Mouse (Mus musculus): ENCODE measurements around the gene D930020B18Rik. TPM values are rescaled to one million over a fixed set of nuclear protein-coding genes. Genes with fewer than 3 reads are reported as not detected.

Gene D930020B18Rik
- polyA plus RNA-seq, 1 experiment, result 0.23 TPM

GRCm38 (mm10) chr10:121727151-121727550 lies 85.8 kb downstream of the D930020B18Rik start:
- no peak overlapping the region for H3K27ac ChIP-seq (ENCODE audit: insufficient read depth, low read depth, low read length)
- no peaks in the 10 kb centered on the region for H3K27me3 ChIP-seq (ENCODE audit: control insufficient read depth, insufficient read depth, low read length)
- H3K36me3 ChIP-seq (ENCODE audit: control insufficient read depth, insufficient read depth, low read length), result no peaks in the 10 kb centered on the region
- H3K4me1 ChIP-seq (ENCODE audit: control insufficient read depth, insufficient read depth, insufficient read length, low read length), result no peaks in the 10 kb centered on the region
- TF ChIP-seq POLR2A (IDR thresholded peaks at IDR 0.05; ENCODE audit: low read depth, low read length) (no peak), CTCF (IDR thresholded peaks at IDR 0.05; ENCODE audit: extremely low read depth, insufficient read length, insufficient replicate concordance, low read depth, low read length) (no peak)
- WGBS, result 62% methylated on average over 4 of the region's 4 CpGs
- H3K4me3 ChIP-seq (ENCODE audit: low read depth, low read length), result no peak overlapping the region

DNA sequence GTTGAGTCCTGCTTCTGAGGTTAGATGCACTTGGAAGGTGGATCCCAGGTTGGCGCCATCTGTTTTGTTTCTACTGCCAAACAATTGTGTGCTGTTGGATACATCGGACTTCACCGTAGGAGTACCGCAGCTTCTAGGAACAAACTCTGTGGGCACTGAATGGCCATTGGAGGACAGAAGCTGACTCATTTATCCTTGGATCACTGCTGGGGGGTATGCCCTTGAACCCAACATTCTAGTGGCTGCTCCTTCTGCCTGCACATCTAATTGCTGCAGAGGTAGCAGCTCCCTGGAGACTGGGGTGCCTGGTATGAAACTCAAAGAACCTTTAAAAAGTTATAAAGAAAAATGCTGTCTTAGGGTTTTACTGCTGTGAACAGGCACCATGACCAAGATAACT lies 86.8 kb downstream of the D930020B18Rik start:
- H3K27me3 ChIP-seq (ENCODE audit: control insufficient read depth, insufficient read depth, low read length), result no peaks in the 10 kb centered on the region
- no peak overlapping the region for H3K27ac ChIP-seq (ENCODE audit: insufficient read depth, low read depth, low read length)
- H3K4me3 ChIP-seq (ENCODE audit: low read depth, low read length), result no peak overlapping the region
- no peaks in the 10 kb centered on the region for H3K36me3 ChIP-seq (ENCODE audit: control insufficient read depth, insufficient read depth, low read length)
- TF ChIP-seq POLR2A (IDR thresholded peaks at IDR 0.05; ENCODE audit: low read depth, low read length) (no peak), CTCF (IDR thresholded peaks at IDR 0.05; ENCODE audit: extremely low read depth, insufficient read length, insufficient replicate concordance, low read depth, low read length) (no peak)
- H3K4me1 ChIP-seq (ENCODE audit: control insufficient read depth, insufficient read depth, insufficient read length, low read length), result no peaks in the 10 kb centered on the region
- 96% methylated on average over 4 of the region's 4 CpGs for WGBS

DNA sequence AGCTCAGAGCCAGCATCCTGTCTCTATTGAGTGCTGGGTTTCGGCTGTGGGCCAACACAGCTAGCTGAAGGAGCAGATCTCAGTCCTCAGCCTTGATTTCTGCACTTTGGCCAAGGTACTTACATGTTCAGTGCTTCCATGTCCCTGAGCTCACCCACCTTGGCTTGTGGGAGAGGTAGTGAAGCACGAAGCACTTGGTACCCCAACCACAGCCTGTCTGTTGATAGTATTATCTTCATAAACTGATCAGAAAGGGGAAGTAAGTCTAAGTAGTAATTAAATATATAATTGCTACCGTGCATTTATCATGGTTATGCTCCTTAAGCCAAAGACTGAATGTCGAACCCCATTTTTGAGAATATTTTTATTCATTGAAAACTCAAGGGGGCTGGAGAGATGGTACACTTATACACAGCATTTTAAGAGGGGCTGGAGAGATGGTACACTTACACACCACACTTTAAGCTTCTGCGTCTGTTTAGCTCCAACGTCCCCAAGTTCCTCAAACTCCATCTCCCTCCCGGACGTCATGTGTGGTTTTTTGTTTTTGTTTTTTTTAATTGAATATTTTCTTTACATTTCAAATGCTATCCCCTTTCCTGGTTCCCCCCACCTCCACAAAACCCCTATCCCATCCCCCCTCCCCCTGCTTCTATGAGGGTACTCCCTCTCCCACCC lies 89.8 kb downstream of the D930020B18Rik start:
- 85% methylated on average over 8 of the region's 8 CpGs for whole genome bisulfite sequencing
- Histone ChIP-seq H3K27me3 (ENCODE audit: control insufficient read depth, insufficient read depth, low read length) (no peaks in the 10 kb centered on the region), H3K4me1 (ENCODE audit: control insufficient read depth, insufficient read depth, insufficient read length, low read length) (no peaks in the 10 kb centered on the region), H3K4me3 (ENCODE audit: low read depth, low read length) (no peak overlapping the region), H3K36me3 (ENCODE audit: control insufficient read depth, insufficient read depth, low read length) (no peaks in the 10 kb centered on the region), H3K27ac (ENCODE audit: insufficient read depth, low read depth, low read length) (no peak overlapping the region)
- no peak for TF ChIP-seq POLR2A (IDR thresholded peaks at IDR 0.05; ENCODE audit: low read depth, low read length)
- TF ChIP-seq CTCF (IDR thresholded peaks at IDR 0.05; ENCODE audit: extremely low read depth, insufficient read length, insufficient replicate concordance, low read depth, low read length), result no peak

DNA sequence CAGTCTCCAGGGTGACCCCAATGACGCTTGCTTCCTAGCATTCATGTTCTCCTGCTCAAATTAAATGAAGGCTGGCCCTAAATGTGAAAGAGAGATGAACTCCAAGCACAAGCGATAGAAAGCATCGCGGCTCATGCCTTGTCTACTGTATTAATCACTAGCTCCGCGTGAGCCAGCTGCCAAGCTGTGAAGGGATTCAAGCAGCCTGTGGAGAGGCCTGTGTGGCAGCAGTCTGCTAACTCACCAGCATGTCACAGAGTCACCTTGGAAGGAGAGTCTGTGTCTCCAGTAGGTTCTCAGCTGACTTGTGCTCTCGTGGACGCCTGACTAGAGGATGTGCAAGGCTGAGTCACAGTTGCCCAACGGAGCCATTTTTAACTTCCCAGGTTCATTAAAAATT lies 91.2 kb downstream of the D930020B18Rik start:
- Histone ChIP-seq H3K4me3 (ENCODE audit: low read depth, low read length) (no peak overlapping the region), H3K4me1 (ENCODE audit: control insufficient read depth, insufficient read depth, insufficient read length, low read length) (no peaks in the 10 kb centered on the region), H3K36me3 (ENCODE audit: control insufficient read depth, insufficient read depth, low read length) (no peaks in the 10 kb centered on the region), H3K27ac (ENCODE audit: insufficient read depth, low read depth, low read length) (no peak overlapping the region), H3K27me3 (ENCODE audit: control insufficient read depth, insufficient read depth, low read length) (no peaks in the 10 kb centered on the region)
- WGBS, result 90% methylated on average over 9 of the region's 9 CpGs
- TF ChIP-seq CTCF (IDR thresholded peaks at IDR 0.05; ENCODE audit: extremely low read depth, insufficient read length, insufficient replicate concordance, low read depth, low read length), result no peak
- TF ChIP-seq POLR2A (IDR thresholded peaks at IDR 0.05; ENCODE audit: low read depth, low read length), result no peak

GRCm38 (mm10) chr10:121737256-121737655 lies 95.9 kb downstream of the D930020B18Rik start:
- Histone ChIP-seq H3K4me1 (ENCODE audit: control insufficient read depth, insufficient read depth, insufficient read length, low read length) (peaks cover 5% of the 10 kb centered on the region), H3K27ac (ENCODE audit: insufficient read depth, low read depth, low read length) (no peak overlapping the region), H3K4me3 (ENCODE audit: low read depth, low read length) (no peak overlapping the region), H3K27me3 (ENCODE audit: control insufficient read depth, insufficient read depth, low read length) (no peaks in the 10 kb centered on the region), H3K36me3 (ENCODE audit: control insufficient read depth, insufficient read depth, low read length) (no peaks in the 10 kb centered on the region)
- WGBS, result 88% methylated on average over 3 of the region's 3 CpGs
- TF ChIP-seq CTCF (IDR thresholded peaks at IDR 0.05; ENCODE audit: extremely low read depth, insufficient read length, insufficient replicate concordance, low read depth, low read length), result no peak
- TF ChIP-seq POLR2A (IDR thresholded peaks at IDR 0.05; ENCODE audit: low read depth, low read length), result no peak

DNA sequence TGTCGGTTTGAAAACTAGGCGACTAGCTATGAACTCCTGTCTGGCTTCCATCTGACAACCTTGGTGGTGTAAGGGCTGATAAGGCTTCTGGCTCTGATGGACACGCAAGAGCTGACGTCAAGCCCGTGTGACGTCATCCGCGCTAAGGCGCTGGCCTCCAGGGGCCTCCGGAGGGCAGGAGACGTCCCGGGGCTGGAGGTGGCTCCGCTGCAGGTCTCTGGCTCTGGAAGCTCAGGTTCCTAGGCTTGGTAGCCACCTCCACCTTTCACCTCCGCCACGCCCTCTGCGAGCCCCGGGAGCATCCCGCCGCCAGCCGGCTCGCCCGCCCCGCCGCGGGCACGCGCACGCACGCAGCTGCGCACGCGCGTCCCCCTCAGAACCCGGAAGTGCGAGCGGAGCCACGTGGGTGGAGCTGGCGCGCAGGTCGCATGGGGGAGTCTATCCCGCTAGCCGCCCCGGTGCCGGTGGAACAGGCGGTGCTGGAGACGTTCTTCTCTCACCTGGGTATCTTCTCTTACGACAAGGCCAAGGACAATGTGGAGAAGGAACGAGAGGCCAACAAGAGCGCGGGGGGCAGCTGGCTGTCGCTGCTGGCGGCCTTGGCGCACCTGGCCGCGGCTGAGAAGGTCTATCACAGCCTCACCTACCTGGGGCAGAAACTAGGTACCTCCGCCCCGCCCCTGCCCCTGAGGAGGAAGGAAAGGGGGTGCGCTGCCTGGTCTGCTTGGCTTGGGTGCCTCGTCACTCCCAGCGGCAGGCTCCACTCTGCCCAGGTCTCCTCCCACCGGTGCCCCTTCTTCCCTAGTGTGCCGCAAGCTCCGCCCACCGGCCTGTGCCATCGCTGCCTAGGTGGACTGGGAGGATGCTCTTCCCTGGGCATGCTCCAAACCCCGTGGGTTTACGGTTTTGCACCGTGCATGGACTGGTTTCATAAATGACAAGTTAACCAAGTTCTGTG lies 98.4 kb downstream of the D930020B18Rik start, which contains the start of gene BC048403:
TSS of gene BC048403 (plus strand) at position 390 of the 958 bp plus-strand sequence.
- TF ChIP-seq CTCF (IDR thresholded peaks at IDR 0.05; ENCODE audit: extremely low read depth, insufficient read length, insufficient replicate concordance, low read depth, low read length) (no peak), POLR2A (IDR thresholded peaks at IDR 0.05; ENCODE audit: low read depth, low read length) (peak; percentile 63)
- H3K36me3 ChIP-seq (ENCODE audit: control insufficient read depth, insufficient read depth, low read length), result no peaks in the 10 kb centered on the region
- under 1% methylated on average over 68 of the region's 68 CpGs for WGBS
- H3K4me1 ChIP-seq (ENCODE audit: control insufficient read depth, insufficient read depth, insufficient read length, low read length), result peaks cover 5% of the 10 kb centered on the region
- H3K27me3 ChIP-seq (ENCODE audit: control insufficient read depth, insufficient read depth, low read length), result no peaks in the 10 kb centered on the region
- peak within 1 kb of the TSS; percentile 92 for H3K4me3 ChIP-seq (ENCODE audit: low read depth, low read length)
- peak within 1 kb of the TSS; percentile 26; the same call in 1 of the 2 replicates for H3K27ac ChIP-seq (ENCODE audit: insufficient read depth, low read depth, low read length)

DNA sequence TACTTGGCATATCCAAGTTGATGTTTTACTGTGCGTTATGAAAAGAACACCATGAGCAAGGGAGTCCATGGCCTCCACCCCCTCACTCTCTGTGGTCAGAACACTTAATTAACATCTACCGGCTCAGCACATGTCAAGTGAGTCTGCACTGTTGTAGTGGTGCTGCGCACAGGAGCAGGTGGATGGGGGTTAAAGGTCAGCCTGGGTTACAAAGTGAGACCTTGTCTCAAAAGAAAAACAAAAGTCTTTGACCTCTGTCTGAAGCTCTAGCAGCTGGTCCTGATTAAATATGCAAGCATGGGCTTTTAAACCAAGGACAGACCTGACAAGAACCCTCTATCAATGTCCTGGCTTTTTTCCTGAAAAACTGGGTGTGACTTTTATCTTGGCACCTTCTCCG lies 100.9 kb downstream of the D930020B18Rik start:
- Histone ChIP-seq H3K36me3 (ENCODE audit: control insufficient read depth, insufficient read depth, low read length) (peaks cover 13% of the 10 kb centered on the region), H3K4me3 (ENCODE audit: low read depth, low read length) (no peak overlapping the region), H3K27ac (ENCODE audit: insufficient read depth, low read depth, low read length) (no peak overlapping the region), H3K4me1 (ENCODE audit: control insufficient read depth, insufficient read depth, insufficient read length, low read length) (peaks cover 5% of the 10 kb centered on the region), H3K27me3 (ENCODE audit: control insufficient read depth, insufficient read depth, low read length) (no peaks in the 10 kb centered on the region)
- TF ChIP-seq POLR2A (IDR thresholded peaks at IDR 0.05; ENCODE audit: low read depth, low read length) (no peak), CTCF (IDR thresholded peaks at IDR 0.05; ENCODE audit: extremely low read depth, insufficient read length, insufficient replicate concordance, low read depth, low read length) (no peak)
- 26% methylated on average over 4 of the region's 4 CpGs for WGBS

Other genes starting within 250 kb of the D930020B18Rik start
- gene Rassf3, start 165.2 kb upstream of the D930020B18Rik start, polyA plus RNA-seq (2012; rRNA removed), result 16.5 and 25.8 TPM in 2 replicates
- gene Tbk1, start 54.8 kb upstream of the D930020B18Rik start, polyA plus RNA-seq (2012; rRNA removed), result 4.1 and 10.2 TPM in 2 replicates
- gene Xpot, start 15.3 kb upstream of the D930020B18Rik start, polyA plus RNA-seq (2012; rRNA removed), result 34.9 and 35.3 TPM in 2 replicates
- 2.0 and 2.6 TPM in 2 replicates for gene BC048403, start 98.3 kb downstream of the D930020B18Rik start, polyA plus RNA-seq (2012; rRNA removed)